Comparison of ENCODE assay signal across 7 mouse cellular contexts in genomic region chr7:109139405-109139804, GRCm38 (mm10). TPM values are rescaled to one million over a fixed set of nuclear protein-coding genes. Genes with fewer than 3 reads are reported as not detected.
A peak's percentile ranks its signal among the peaks of the same experiment; 100 is the strongest.
DNase-seq lines count a peak whose midpoint lies in the region; ATAC-seq lines count a peak whose summit lies in the region.

No protein-coding gene starts in this region.

- H3K4me1 ChIP-seq in midbrain, embryonic 12.5 days = peaks cover 39% of the 10 kb centered on the region

- no peak overlapping the region for H3K9ac ChIP-seq in midbrain, embryonic 12.5 days (replicated peaks)

- H3K36me3 ChIP-seq in midbrain, embryonic 12.5 days = peaks cover 44% of the 10 kb centered on the region

- H3K4me3 ChIP-seq in midbrain, embryonic 12.5 days = no peak overlapping the region

- no peaks in the 10 kb centered on the region for H3K9me3 ChIP-seq in midbrain, embryonic 12.5 days

- peak; percentile 77 for DNase-seq in adrenal gland, adult 8-10 months
- peak; percentile 96 for DNase-seq in embryo, embryonic 10.5 days (ENCODE audit: low spot score)
- DNase-seq in gastrocnemius, postnatal 4 days (ENCODE audit: low spot score in 2 of 2) = peak; percentile 70 to 82
- DNase-seq in kidney, adult 11 months = peak; percentile 72
- DNase-seq in left cerebral cortex, postnatal 36 days (ENCODE audit: low spot score in 2 of 2) = peak; percentile 75 to 84
- DNase-seq in spleen, adult 18-20 months = peak; percentile 33 to 60

- no peak overlapping the region for H3K27ac ChIP-seq in midbrain, embryonic 12.5 days (replicated peaks)

- ATAC-seq in midbrain, embryonic 12.5 days (ENCODE audit: low FRiP score, low read depth) = peak; percentile 67

- H3K27me3 ChIP-seq in midbrain, embryonic 12.5 days = no peaks in the 10 kb centered on the region

- intact Hi-C loops in left cerebral cortex, postnatal 36 days (cut with DNase I) = loop anchor here (1.0 to 2.0 kb wide), 3 partner anchors 31 to 285 kb away; no protein-coding TSS in a partner anchor

- 7% methylated on average over 3 of the region's 3 CpGs for WGBS in midbrain, embryonic 12.5 days

- no peak overlapping the region for H3K4me2 ChIP-seq in midbrain, embryonic 12.5 days (replicated peaks)

RNA-seq across cellular contexts. Expression of gene Lmo1, which starts 35.6 kb away (rescaled TPM):
- total RNA-seq in adrenal gland, adult 8-10 months (2022) = 1 to 10 TPM; 4.8 to 8.5 (median 6.3) TPM
- total RNA-seq in gastrocnemius, postnatal 4 days (2021) = 1 to 10 TPM; 4.9 to 5.0 TPM
- total RNA-seq in left cerebral cortex, postnatal 36 days (2021) = 10 to 100 TPM; 11.4 to 15.3 TPM
- polyA plus RNA-seq in midbrain, embryonic 12.5 days (2016; fragmentation: Nextera tagmentation; extraction: Ambion mirVana) = 149 and 177 TPM in 2 replicates

RNA-seq across cellular contexts. Expression of gene Ric3, which starts 56.3 kb away (rescaled TPM):
- total RNA-seq in adrenal gland, adult 8-10 months (2022) = 10 to 100 TPM; 70.1 to 94.0 (median 82.6) TPM
- total RNA-seq in gastrocnemius, postnatal 4 days (2021) = 1 to 10 TPM; 1.4 to 1.7 TPM
- total RNA-seq in left cerebral cortex, postnatal 36 days (2021) = 10 to 100 TPM; 63.5 to 69.2 TPM
- 29.5 and 30.4 TPM in 2 replicates for polyA plus RNA-seq in midbrain, embryonic 12.5 days (2016; fragmentation: Nextera tagmentation; extraction: Ambion mirVana)

Comparison
In these comparisons a context has a peak if more than half of its experiments do, and no peak if none do; other contexts are left out.
1. RNA of gene Ric3, which starts 56.3 kb away (total RNA-seq): 70.1 to 94.0 TPM in adrenal gland, adult 8-10 months and 63.5 to 69.2 TPM in left cerebral cortex, postnatal 36 days; 1.4 to 1.7 TPM in gastrocnemius, postnatal 4 days; every median in the first group is over 10 times any median in the second.
2. Peak in every context shown above with its lines, with median percentiles within 50 percentile points of each other: DNase-seq.